Mouse (Mus musculus) megakaryocyte-erythroid progenitor cell, adult 5-6 weeks (primary cell): ENCODE data around the gene H2-Ab1. TPM values are rescaled to one million over a fixed set of nuclear protein-coding genes. Genes with fewer than 3 reads are reported as not detected.
A peak's percentile ranks its signal among the peaks of the same experiment; 100 is the strongest.

Experiments
- ATAC-seq: replicated peaks from 2 replicates; pipeline ENCODE4 v1.8.0; 2016; ENCODE audit warnings: mild to moderate bottlenecking, inconsistent platforms; ENCODE audit not compliant: severe bottlenecking, poor library complexity, low FRiP score, low TSS enrichment
- total RNA-seq, 2 experiments: library from RNA; stranded (forward) in 1 of 2; stranded (reverse) in 1 of 2; fragments of 200-1000, 215-1000 nt in 1 of 2; fragments of >200 nt in 1 of 2; fragmentation: Nextera tagmentation in 1 of 2; gene quantifications; 2 replicates each; pipeline ENCODE4 v1.2.3; 2014 to 2017

The H2-Ab1 gene
- total RNA-seq, 2 experiments from 2014 or later, result 20.3 to 80.9 TPM

DNA sequence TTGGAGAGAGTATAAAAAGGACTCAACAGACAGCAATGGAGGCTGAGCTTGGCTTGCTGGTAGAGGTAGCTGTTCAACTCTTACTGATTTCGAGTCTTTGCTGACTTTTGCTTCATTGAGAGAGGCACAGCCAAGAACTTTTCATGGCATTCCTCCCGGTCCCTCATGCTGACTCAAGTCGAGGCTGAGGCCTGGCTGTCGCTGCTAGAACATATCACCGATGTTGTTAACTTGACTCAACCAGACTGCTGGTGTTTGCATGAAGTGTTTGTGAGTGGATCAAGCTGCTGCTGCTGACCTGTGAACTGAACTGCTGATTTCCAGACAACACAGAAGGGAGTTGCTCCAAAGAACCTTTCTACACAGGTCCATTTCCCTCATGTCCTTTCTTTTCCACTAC is 20.8 kb upstream of the H2-Ab1 start:
- ATAC-seq, result no peak

- ATAC-seq, result no peak
Observed at GRCm38 (mm10) chr17:34237741-34238140, 19.7 kb upstream of the H2-Ab1 start.

- peak; percentile 62; the same call in 1 of the 2 replicates for ATAC-seq
Observed at GRCm38 (mm10) chr17:34238706-34239105, 18.8 kb upstream of the H2-Ab1 start, which contains the start of gene H2-Ob. Gene H2-Ob (plus strand): TSS chr17:34238903.

- no peak; the same call in 1 of the 2 replicates for ATAC-seq
Observed at GRCm38 (mm10) chr17:34239601-34240041, 17.9 kb upstream of the H2-Ab1 start.

DNA sequence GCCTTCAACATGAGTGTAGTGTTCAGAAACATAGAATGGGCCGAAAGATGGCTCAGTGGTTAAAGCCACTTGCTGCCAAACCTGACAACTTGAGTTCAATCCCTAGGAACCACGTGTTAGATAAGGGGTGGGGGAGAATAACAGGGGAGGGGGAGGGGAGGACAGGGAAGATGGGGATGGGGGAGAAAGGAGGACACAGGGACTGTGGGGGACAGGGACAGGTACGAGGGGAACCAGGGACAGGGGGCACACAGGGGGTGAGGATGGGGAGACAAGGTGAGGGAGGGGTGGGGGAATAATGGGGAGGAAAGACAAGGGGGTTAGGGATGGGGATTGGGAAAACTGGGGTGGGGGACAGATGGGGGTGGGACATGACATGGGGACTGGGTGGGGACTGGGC is 17.1 kb upstream of the H2-Ab1 start:
- no peak for ATAC-seq

GRCm38 (mm10) chr17:34240916-34241315 is 16.6 kb upstream of the H2-Ab1 start:
- no peak for ATAC-seq

DNA sequence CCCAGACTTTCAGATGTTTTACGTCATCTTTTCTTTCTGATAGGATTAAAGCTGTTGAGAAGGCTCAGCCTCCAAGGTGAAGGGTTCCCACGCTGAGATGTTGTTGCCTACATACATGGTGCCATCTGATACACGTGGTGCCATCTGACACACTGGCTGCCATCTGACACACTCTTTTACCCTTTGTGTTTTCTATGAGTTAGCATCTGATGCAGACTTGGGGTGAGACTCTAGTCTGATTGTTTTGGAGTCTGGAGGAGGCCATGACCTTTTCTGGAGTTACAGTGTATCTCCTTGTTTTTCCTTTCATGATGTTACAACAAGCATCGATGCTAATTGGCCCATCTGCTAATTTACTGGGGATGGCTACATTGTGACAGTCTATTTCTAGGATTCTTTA is 12.8 kb upstream of the H2-Ab1 start:
- no peak for ATAC-seq

DNA sequence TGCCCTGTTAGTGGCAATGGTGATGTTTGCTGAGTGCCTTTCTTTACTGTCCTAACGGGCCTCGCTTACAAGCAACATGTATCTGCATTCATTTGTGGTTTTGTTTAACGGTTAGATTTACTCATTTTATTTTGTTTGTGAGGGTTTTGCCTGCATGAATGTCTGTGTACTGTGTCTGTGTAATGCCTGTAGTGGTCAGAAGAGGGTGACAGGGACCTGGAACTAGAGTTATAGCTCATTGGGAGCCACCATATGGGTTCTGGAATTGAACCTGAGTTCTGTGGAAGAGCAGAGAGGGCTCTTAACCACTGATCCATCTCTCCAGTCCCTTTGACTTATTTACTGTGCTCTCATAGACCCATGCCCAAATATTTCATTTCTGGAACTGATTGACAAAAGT is 10.4 kb upstream of the H2-Ab1 start:
- no peak for ATAC-seq

- ATAC-seq, result no peak
Observed at GRCm38 (mm10) chr17:34248764-34249163, 8.7 kb upstream of the H2-Ab1 start.

GRCm38 (mm10) chr17:34249361-34249760 is 8.1 kb upstream of the H2-Ab1 start:
- no peak for ATAC-seq

- ATAC-seq, result 0 out of 2 replicates have a peak, but pooled peaks have one; percentile 50
Observed at GRCm38 (mm10) chr17:34249878-34250277, 7.6 kb upstream of the H2-Ab1 start.

- no peak for ATAC-seq
Observed at GRCm38 (mm10) chr17:34251666-34252065, 5.8 kb upstream of the H2-Ab1 start.

- ATAC-seq, result no peak
Observed at GRCm38 (mm10) chr17:34256501-34256900, 988 bp upstream of the H2-Ab1 start.

- no peak for ATAC-seq
Observed at GRCm38 (mm10) chr17:34260551-34260950, 3.1 kb downstream of the H2-Ab1 start.

DNA sequence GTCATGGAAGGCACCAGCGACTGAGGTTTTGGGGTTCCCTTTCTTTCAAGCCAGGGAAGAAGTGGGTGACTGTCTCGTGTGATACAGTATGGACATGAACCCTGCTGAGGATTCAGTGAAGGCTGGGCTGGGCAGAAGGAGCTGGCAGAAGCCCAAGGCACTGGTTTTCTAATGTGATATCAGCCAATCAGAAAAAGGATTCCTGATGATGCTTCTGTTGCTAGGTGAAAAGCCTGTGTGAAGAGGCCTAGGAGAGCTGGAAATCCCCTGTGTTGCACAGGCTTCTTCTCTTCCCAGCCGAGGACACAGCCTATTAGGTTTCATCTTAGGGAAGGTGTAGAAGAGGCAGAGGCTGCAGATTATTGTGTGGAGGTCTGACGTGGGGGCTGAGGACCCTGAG is 4.0 kb downstream of the H2-Ab1 start:
- 0 out of 2 replicates have a peak, but pooled peaks have one; percentile 23 for ATAC-seq

- peak; percentile 88 for ATAC-seq
Observed at GRCm38 (mm10) chr17:34263068-34263467, 5.6 kb downstream of the H2-Ab1 start.

DNA sequence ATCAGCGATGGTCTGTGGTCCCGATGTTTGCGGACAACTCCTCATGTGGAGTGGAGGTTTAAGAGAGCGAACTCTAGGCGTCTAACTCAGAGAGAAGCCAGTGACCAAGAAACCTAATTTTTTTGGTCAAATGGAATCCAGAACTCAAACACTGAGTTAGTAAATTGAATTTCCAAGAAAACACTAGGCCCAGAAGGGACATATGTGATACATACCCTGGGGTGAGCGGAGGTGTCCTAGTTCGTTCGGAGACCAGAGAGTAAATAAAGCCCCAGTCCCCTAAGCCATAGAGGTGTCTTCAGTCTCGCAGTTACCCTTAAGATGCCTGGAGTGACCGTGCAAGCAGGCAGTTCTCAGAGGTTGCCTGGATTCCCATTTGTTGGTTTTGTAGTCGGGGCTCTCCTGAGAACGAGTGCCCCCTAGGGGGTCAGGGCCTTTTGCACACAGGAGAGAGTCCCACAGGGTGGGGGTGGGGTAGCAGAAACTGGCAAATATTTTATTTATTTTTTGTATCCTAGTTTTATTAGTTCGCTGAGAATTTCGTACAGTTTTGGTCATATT is 6.4 kb downstream of the H2-Ab1 start:
- ATAC-seq, result peak; percentile 40

DNA sequence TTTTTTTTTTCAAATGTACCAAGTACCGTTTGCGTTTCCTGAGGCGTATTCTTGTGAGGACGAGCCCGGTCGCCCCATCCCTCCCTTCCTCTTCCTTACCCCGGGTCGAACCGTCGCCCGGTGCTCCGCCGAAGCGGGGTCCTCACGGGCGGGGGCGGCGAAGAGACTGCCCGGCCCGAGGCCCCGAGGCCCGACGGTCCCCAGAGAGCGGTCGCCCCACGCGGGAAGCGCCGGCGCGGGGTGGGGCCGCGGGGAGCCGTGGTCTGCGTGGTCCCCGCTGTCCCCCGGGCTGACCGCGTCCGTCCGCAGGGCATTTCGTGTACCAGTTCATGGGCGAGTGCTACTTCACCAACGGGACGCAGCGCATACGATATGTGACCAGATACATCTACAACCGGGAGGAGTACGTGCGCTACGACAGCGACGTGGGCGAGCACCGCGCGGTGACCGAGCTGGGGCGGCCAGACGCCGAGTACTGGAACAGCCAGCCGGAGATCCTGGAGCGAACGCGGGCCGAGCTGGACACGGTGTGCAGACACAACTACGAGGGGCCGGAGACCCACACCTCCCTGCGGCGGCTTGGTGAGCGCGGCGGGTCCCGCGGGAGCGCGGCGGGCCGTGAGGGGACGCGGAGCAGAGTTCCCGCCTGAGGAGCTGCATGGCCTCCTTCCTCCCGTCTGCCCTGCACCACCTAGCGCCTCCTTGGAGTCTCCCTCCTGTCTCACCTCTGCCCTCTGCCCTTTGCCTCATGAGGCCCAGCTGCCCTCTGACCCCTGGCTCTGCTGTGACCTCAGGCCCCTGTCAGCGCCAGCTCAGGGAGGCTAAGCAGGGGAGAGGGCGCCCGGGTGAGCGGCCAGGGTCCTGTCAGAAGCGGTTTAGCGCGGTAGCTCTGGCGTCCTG is 7.2 kb downstream of the H2-Ab1 start:
- peak; percentile 17; the same call in 1 of the 2 replicates for ATAC-seq

DNA sequence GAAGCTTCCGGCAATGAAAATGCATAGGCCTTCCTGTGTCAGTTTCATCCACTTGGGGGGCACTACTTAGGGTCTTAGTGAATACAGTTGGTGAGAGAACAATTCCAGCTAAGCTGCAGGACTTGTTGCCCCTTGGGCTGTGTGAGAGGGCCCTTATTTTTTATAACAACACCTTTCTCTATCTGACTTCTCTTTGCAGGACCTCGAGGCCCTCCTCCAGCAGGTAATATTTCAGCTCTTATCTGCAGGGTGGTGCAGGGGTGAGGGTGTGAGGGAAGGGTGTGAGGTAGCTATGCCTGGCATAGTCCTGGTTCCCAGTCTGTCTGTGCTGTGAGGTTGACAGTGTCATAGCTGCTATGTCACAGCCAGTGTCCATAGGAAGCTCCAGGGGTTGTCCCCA is 10.8 kb downstream of the H2-Ab1 start:
- ATAC-seq, result no peak

DNA sequence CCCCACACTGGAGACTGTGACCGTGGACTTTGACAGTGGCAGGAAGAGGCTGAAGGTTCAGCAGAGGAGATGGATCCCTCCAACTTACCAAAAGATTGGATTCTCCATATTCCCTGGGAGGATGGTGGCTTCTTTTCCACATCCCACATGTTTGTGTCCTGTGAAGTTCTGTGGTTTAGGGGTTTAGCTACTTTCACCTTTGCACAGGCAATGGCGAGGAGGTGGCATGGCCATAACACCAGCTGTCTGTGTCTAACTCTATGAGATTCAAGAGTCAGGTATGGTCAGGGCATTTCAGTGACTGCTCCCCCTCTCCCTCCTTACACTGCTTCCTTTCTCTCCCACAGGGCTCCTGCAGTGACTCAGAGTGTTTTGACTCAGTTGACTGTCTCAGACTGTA is 11.3 kb downstream of the H2-Ab1 start:
- no peak for ATAC-seq

GRCm38 (mm10) chr17:34269817-34270216 is 12.3 kb downstream of the H2-Ab1 start:
- no peak for ATAC-seq
